Mouse (Mus musculus) heart, postnatal 25 days (tissue): ENCODE measurements around the gene Slc45a3. TPM values are rescaled to one million over a fixed set of nuclear protein-coding genes. Genes with fewer than 3 reads are reported as not detected.

Experiments used
- DNase-seq: peaks from one replicate; pipeline ENCODE4 v3.0.0; 2022; ENCODE audit warnings: low spot score
- intact Hi-C: fragments of 180-260 bp; cut with DNase I; formaldehyde crosslinking; loops from one replicate; pipeline ENCODE4 v1.15.1; 2025
- total RNA-seq, 2 experiments: library from RNA; stranded (reverse); gene quantifications; 2 replicates each; pipeline ENCODE4 v1.2.3; 2021

Gene Slc45a3
- total RNA-seq, 2 experiments from 2014 or later: 3.8 to 5.2 TPM

- peak; percentile 16 for DNase-seq
- intact Hi-C loops: no loop called here
These were observed 551 bp downstream of the Slc45a3 start for GRCm38 (mm10) chr1:131963085-131963951.

DNA sequence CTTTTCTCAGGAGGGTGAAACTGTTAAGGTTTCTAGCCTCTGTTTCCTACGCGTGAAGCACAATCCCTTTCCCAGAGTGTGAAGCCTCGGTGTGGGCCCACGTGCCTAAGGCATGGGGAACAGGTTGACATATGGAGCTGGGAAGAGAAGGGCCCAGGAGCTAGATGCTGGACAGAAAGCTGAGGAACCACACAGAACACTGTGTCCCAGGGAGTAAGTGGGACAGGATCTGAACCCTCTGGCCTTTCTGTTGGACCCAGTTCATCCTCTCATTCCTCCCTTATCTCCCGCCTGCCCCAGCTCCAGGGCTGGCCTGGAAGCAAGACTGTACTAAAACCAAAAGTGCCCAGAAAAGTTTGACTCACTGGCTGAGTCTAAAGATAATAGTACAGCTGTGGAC lies 1.3 kb downstream of the Slc45a3 start:
- DNase-seq: peak; percentile 44
- intact Hi-C loops: no loop called here

GRCm38 (mm10) chr1:131964580-131964979 lies 1.8 kb downstream of the Slc45a3 start:
- intact Hi-C loops: no loop called here
- DNase-seq: no peak

DNA sequence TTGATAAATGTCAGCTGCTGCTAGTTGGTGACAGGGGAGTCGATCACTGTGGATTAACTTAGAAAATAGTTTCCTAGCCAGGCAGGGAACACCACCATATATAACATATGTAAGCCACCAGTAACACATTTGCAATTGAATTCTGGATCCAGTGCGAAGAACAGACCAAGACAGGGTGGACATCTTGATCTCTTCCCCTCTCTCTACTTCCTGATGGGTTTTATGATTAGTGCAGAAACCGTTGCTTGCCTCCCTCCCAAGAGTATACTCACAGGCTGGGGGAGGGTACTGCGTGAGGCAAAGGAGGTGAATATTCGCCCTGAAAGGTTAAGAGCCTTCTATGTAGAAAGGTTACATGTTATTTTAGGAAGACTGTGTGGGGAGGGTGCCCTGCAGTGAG lies 3.1 kb downstream of the Slc45a3 start:
- DNase-seq: no peak
- intact Hi-C loops: no loop called here

DNA sequence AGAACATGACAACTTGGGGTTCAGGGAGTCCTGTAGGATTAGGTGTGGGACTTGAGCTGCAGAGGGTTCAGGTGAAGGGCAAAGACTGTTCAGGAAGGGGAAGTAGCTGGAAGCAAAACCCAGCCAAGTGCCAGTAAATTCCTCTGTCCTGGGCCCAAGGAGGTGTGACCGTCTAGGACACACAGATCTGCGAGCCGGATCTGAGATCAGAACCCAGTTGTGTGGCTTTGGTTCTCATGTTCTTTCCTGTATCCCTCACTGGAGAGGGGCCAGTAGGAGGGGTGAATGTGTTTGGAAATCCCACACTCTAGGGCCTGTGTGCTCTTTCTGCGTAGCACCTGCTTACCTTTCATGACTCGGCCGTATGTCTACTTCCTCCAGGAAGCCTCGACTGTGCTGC lies 4.6 kb downstream of the Slc45a3 start:
- DNase-seq: no peak
- intact Hi-C loops: no loop called here

DNA sequence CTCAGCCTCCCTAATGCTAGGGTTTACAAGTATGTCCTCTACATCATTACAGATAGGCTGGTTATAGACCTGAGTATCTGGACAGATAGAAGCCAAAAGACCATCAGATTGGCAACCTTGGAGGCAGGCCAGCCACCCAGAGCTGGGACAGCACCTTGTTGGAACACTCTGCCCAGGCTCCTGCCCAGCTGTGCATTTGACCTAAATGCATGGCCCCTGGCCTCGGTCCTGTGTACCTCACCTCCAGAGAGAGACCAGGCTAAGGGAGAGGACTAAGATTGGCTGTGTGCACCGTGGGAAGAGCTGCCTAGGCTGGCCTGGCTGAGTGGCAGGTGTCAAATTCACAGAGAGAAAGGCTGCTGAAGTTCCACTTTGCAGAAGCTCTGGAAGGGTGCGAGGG lies 5.8 kb downstream of the Slc45a3 start:
- DNase-seq: no peak
- intact Hi-C loops: no loop called here

DNA sequence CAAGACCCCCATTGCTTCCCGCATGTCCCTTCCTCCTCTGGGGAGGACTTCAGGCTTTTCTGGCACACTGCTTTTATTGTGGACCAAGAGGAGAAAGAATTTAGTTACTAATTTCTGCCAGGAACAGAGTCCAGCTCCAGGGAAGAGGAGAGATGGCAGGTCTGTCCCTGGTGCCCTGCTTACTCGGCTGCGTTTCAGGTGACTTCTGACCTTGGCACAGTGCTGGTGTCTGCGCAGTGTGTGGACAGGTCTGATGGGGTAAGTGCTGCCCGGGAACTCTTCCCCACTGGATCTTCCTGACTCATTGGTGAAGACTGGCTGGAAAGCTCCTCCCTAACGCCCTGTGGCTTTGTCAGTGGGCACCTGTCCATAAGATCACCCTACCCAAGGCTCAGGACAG lies 6.2 kb downstream of the Slc45a3 start:
- intact Hi-C loops: no loop called here
- no peak for DNase-seq

DNA sequence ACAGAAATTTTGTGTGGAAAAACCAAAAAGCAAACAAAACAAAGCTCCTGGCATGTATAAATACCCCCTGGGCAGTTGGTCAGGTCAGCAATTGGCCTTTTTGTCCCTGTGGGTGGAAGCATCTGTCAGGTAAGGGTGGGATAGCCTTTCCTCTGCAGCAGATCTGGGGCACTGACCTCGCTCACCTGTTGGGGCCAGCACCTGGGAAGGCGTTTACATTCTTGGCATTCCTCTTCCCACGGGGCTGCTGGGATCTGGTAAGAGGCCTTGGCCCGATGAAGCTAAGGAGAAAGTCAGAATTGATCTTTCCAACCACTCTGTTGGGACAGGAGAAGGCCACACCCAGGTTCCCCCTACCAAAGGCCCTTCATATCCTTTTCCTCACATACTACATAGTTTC lies 7.1 kb downstream of the Slc45a3 start:
- DNase-seq: no peak
- intact Hi-C loops: no loop called here

- intact Hi-C loops: no loop called here
- no peak for DNase-seq
These were observed 7.5 kb downstream of the Slc45a3 start for GRCm38 (mm10) chr1:131970322-131970660.

GRCm38 (mm10) chr1:131970661-131971520 lies 8.1 kb downstream of the Slc45a3 start:
- DNase-seq: no peak
- intact Hi-C loops: no loop called here

- intact Hi-C loops: no loop called here
- no peak for DNase-seq
These were observed 9.2 kb downstream of the Slc45a3 start for GRCm38 (mm10) chr1:131971771-131972497.

DNA sequence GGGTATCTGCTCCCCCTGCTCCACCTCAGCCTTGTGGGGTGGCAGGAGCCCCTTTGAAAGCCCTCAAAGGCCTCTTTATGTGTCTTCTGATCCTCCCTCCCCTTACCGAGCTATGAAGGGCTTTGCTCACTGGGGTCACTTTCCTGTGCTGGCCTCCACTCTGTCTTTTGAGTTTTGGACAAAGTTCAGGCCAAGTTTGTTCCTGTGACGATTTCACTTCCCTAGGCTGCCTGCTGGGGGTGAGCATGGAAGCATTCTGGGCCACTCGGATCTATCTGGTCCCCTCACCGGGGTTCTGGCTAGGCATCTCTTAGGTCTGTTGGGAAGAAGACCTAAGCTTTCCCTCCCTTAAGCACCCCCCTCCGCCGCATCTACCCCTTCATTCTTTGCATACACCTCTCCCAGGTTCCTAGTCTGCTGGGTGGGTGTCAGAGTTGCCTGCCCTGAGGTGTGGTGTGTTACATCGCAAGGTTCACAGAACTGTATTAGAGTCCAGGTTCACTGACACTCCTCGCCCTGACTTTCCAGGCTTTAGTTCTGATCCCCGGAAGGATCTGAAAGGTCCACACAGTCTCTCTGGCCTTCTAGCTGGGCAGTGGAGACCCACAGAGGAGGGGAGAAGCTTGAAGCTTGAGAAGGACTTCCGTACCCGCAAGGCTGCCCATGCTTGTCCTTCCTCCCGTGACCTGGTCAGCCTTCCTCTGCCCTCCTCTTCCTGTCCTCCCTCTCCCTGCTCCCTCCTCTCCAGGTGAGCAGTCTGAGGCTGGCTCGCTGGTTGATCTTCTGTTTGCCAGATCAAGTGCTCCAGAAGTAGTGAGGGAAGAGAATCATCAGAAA lies 9.9 kb downstream of the Slc45a3 start:
- no peak for DNase-seq
- intact Hi-C loops: no loop called here

- intact Hi-C loops: no loop called here
- no peak for DNase-seq
These were observed 11.2 kb downstream of the Slc45a3 start for GRCm38 (mm10) chr1:131973991-131974390.

DNA sequence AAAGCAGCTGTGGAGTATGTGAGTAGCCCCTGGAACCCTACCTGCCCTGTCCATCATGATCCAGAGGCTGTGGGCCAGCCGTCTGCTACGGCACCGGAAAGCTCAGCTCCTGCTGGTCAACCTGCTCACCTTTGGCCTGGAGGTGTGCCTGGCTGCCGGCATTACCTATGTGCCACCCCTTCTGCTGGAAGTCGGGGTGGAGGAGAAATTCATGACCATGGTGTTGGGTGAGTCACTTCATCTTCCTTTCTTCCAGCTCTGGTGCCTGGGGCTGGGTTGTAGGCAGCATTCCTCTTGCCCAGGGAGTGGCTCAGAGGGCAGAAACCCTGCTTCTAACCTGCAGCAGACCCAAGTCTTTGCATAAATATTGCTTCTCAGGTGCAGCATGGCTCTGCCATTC lies 14.1 kb downstream of the Slc45a3 start:
- intact Hi-C loops: no loop called here

GRCm38 (mm10) chr1:131980471-131980870 lies 17.7 kb downstream of the Slc45a3 start:
- no peak for DNase-seq
- intact Hi-C loops: loop anchor here (2.0 to 10.0 kb wide), 4 partner anchors 44 to 268 kb away; no protein-coding TSS in a partner anchor

More for the DNA sequence above, 14.1 kb downstream of the Slc45a3 start:
- no peak for DNase-seq

GRCm38 (mm10) chr1:131981378-131982013 lies 18.7 kb downstream of the Slc45a3 start:
- no peak for DNase-seq
- intact Hi-C loops: loop anchor here (2.0 to 10.0 kb wide), 4 partner anchors 45 to 269 kb away; no protein-coding TSS in a partner anchor

GRCm38 (mm10) chr1:131982907-131983306 lies 20.1 kb downstream of the Slc45a3 start:
- intact Hi-C loops: loop anchor here (5.0 to 10.0 kb wide), 3 partner anchors 174 to 271 kb away; no protein-coding TSS in a partner anchor
- DNase-seq: no peak

GRCm38 (mm10) chr1:131983806-131984205 lies 21.0 kb downstream of the Slc45a3 start:
- intact Hi-C loops: loop anchor here (5.0 to 10.0 kb wide), 3 partner anchors 173 to 272 kb away; no protein-coding TSS in a partner anchor
- DNase-seq: no peak

GRCm38 (mm10) chr1:131987432-131987831 lies 24.7 kb downstream of the Slc45a3 start:
- DNase-seq: no peak
- intact Hi-C loops: loop anchor here (10.0 kb wide), 1 partner anchor 247 kb away; no protein-coding TSS in a partner anchor
